Mouse (Mus musculus) ES-E14 (cell line): Measurements from ENCODE around the gene Ppie. TPM values are rescaled to one million over a fixed set of nuclear protein-coding genes. Genes with fewer than 3 reads are reported as not detected.
"Not testable (repeated sequence)": the region's sequence is repeated elsewhere in the genome, so short reads cannot be mapped to it uniquely, and the experiment has no call there.

Experiments
- DNase-seq: peaks from one replicate; pipeline ENCODE4 v3.0.0-alpha.2; 2013; ENCODE audit warnings: low read depth, low spot score
- H3K27ac ChIP-seq: 2 replicates; pipeline ENCODE4 v1.5.1; 2012; ENCODE audit warnings: low read depth, mild to moderate bottlenecking, low read length, moderate library complexity, mixed read lengths; ENCODE audit not compliant: poor library complexity, insufficient read depth, severe bottlenecking
- H3K36me3 ChIP-seq: 2 replicates; pipeline ENCODE4 v1.6.1; 2012; ENCODE audit warnings: mild to moderate bottlenecking, low read length, moderate library complexity, mixed read lengths; ENCODE audit not compliant: control insufficient read depth, poor library complexity, insufficient read depth, severe bottlenecking
- H3K4me1 ChIP-seq, 2 experiments: fragments of 150-350 bp in 1 of 2; sonication (generic) in 1 of 2; 2 replicates each; pipeline ENCODE4 v1.6.1; 2012; ENCODE audit warnings: low read length in 2 of 2, mild to moderate bottlenecking in 1 of 2, mixed read lengths in 1 of 2; ENCODE audit not compliant: control insufficient read depth in 2 of 2, insufficient read depth in 2 of 2, poor library complexity in 1 of 2
- H3K4me3 ChIP-seq, 2 experiments: fragments of 150-350 bp in 1 of 2; sonication (generic) in 1 of 2; 2 replicates each; pipeline ENCODE4 v1.5.1; 2012; ENCODE audit warnings: low read length in 2 of 2, low read depth in 1 of 2, mild to moderate bottlenecking in 1 of 2, mixed read lengths in 1 of 2; ENCODE audit not compliant: insufficient read depth in 1 of 2, poor library complexity in 1 of 2, severe bottlenecking in 1 of 2
- H3K9ac ChIP-seq: 2 replicates; pipeline ENCODE4 v1.6.1; 2012; ENCODE audit warnings: low read depth, mild to moderate bottlenecking, low read length, mixed read lengths; ENCODE audit not compliant: poor library complexity, insufficient read depth, severe bottlenecking
- H3K9me3 ChIP-seq: fragments of 150-350 bp; sonication (generic); 2 replicates; pipeline ENCODE4 v1.6.1; 2012; ENCODE audit warnings: low read depth, mild to moderate bottlenecking, low read length; ENCODE audit not compliant: control insufficient read depth, insufficient read depth
- CHD2 ChIP-seq: IDR thresholded peaks from 2 replicates; pipeline ENCODE4 v1.6.1; 2014; ENCODE audit warnings: mild to moderate bottlenecking, low read depth, low read length, inconsistent platforms
- HCFC1 ChIP-seq: IDR thresholded peaks from 2 replicates; pipeline ENCODE4 v1.6.1; 2012; ENCODE audit warnings: low read length, inconsistent platforms, borderline replicate concordance; ENCODE audit not compliant: insufficient read depth
- MAFK ChIP-seq: IDR thresholded peaks from 2 replicates; pipeline ENCODE4 v1.6.1; 2014; ENCODE audit warnings: mild to moderate bottlenecking, low read depth, low read length, inconsistent platforms; ENCODE audit not compliant: insufficient read depth
- ZC3H11A ChIP-seq: IDR thresholded peaks from 2 replicates; pipeline ENCODE4 v1.6.1; 2012; ENCODE audit warnings: low read depth, mild to moderate bottlenecking, inconsistent platforms, low read length, borderline replicate concordance
- ZNF384 ChIP-seq: IDR thresholded peaks from 2 replicates; pipeline ENCODE4 v1.6.1; 2012; ENCODE audit warnings: low read depth, low read length, inconsistent platforms
- in situ Hi-C, 2 experiments: fragments of 600-800 bp; cut with MboI; formaldehyde crosslinking; loops; one replicate each; pipeline ENCODE4 v1.15.1; 2025; ENCODE audit warnings: low sequenced_read_pairs in 2 of 2, inconsistent platforms in 1 of 2; ENCODE audit not compliant: unreplicated experiment in 2 of 2
- total RNA-seq: library from RNA; depleted of rRNA; stranded (reverse); fragments of 300-350 nt; gene quantifications from 2 replicates; pipeline ENCODE4 v1.2.3, GENCODE M21; 2012

Gene Ppie
- total RNA-seq, 1 experiment: 77.1 TPM

DNA sequence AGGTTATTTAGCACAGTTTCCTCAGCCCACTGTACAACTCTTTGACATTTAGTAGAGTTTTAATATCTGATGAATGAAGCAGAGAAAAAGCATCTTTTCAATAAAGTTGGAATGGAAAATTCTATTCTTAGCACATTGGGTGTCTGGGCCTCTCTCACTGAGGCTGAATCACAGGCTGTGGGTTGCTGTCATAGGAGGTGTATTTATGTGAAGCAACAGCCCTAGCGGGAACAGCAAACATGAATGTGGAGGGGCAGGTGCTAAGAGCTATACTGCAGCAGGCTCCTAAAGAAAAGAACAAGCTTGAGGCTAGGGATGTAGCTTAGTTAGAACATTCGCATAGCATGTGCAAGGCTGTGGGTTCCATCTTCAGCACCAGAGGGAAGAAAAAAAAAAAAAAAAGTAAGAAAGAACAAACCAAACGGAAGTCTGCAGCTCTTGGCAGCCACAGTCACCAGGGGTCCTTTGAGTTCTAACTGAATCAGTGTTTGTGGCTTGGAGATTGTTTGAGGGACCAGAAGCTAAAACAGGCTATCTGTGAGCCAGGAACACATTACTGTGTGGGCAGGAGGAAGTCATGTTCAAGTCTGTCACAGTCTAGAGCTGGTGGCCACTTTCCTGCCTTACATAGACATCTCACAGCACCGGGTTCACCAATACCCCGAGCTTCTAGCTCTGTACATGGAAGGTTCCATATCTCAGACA, 7.8 kb upstream of the Ppie start:
- no peak overlapping the region for H3K4me3 ChIP-seq
- no peak overlapping the region for H3K9ac ChIP-seq
- H3K4me1 ChIP-seq: no peaks in the 10 kb centered on the region
- no peaks in the 10 kb centered on the region for H3K9me3 ChIP-seq
- H3K36me3 ChIP-seq: no peaks in the 10 kb centered on the region
- DNase-seq: no peak
- TF ChIP-seq MAFK (no peak), ZC3H11A (no peak), ZNF384 (no peak), CHD2 (no peak), HCFC1 (no peak)
- in situ Hi-C loops: no loop called here
- H3K27ac ChIP-seq: no peak overlapping the region

- no peak overlapping the region for H3K27ac ChIP-seq
- TF ChIP-seq ZNF384: no peak
- no peak for TF ChIP-seq HCFC1
- no peak for TF ChIP-seq CHD2
- TF ChIP-seq MAFK: no peak
- no peak for TF ChIP-seq ZC3H11A
- peaks cover 28% of the 10 kb centered on the region for H3K36me3 ChIP-seq
- H3K9me3 ChIP-seq: no peaks in the 10 kb centered on the region
- H3K4me3 ChIP-seq: no peak overlapping the region
- in situ Hi-C loops: no loop called here
- no peak overlapping the region for H3K9ac ChIP-seq
- DNase-seq: no peak
- H3K4me1 ChIP-seq: peaks cover 3 to 6% of the 10 kb centered on the region in 2 experiments
Observed at GRCm38 (mm10) chr4:123137551-123137950, 2.2 kb downstream of the Ppie start.

DNA sequence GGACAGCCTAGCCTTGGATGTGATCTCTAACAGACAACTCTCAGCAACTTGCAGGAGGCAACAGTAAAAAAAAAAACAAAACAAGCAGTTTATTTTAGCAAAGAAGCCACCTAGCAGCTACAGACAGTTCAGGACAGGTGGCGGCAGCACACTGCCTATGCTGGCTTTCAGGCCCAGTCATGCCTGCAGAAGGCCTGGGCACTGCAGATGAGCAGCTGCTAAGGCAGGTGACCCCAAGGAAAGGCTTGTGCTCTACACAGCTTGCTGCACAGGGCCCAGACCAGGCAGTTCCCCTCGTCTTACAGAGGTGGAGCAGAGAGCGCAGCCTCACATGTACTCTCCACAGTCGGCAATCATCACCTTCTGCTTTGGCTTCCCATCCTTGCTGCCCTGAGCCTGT, 12.7 kb downstream of the Ppie start:
- Histone ChIP-seq H3K36me3 (peaks cover 46% of the 10 kb centered on the region), H3K27ac (no peak overlapping the region), H3K9me3 (no peaks in the 10 kb centered on the region), H3K9ac (no peak overlapping the region), H3K4me3 (no peak overlapping the region), H3K4me1 (no peaks in the 10 kb centered on the region)
- TF ChIP-seq MAFK: no peak
- TF ChIP-seq ZNF384: no peak
- TF ChIP-seq ZC3H11A: no peak
- no peak for TF ChIP-seq CHD2
- TF ChIP-seq HCFC1: no peak
- DNase-seq: no peak
- in situ Hi-C loops: no loop called here

- Histone ChIP-seq H3K9me3 (no peaks in the 10 kb centered on the region), H3K36me3 (peaks cover 42% of the 10 kb centered on the region), H3K4me1 (no peaks in the 10 kb centered on the region), H3K4me3 (no peak overlapping the region), H3K9ac (no peak overlapping the region), H3K27ac (no peak overlapping the region)
- TF ChIP-seq ZC3H11A: no peak
- no peak for TF ChIP-seq MAFK
- TF ChIP-seq CHD2: no peak
- no peak for TF ChIP-seq ZNF384
- TF ChIP-seq HCFC1: no peak
- in situ Hi-C loops: no loop called here
- no peak for DNase-seq
Observed at GRCm38 (mm10) chr4:123126626-123127025, 13.1 kb downstream of the Ppie start.

DNA sequence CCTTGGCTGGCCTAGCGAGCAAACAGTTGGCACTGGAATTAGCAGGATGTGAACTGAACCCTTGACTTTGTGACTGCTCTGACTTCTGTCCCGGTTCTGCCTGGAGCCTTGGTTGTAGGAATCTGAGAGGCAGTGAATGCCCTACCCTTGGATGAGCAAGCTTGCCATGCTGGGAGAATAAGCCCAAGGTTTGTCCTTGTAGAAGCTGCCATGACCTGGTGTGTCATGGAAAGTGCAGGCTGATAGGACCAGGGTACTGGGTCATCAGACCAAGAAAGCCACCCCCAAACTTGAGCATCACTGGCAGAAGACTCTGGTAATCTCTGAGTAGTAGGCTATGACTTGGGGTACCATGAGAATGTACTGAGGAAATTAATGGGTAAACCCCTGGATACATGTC, 18.5 kb downstream of the Ppie start:
- Histone ChIP-seq H3K4me3 (no peak overlapping the region), H3K36me3 (peaks cover 10% of the 10 kb centered on the region), H3K27ac (no peak overlapping the region), H3K9me3 (no peaks in the 10 kb centered on the region), H3K4me1 (peaks cover 0 to 3% of the 10 kb centered on the region in 2 experiments; a peak in 1 of 4 replicates), H3K9ac (no peak overlapping the region)
- TF ChIP-seq CHD2: no peak
- TF ChIP-seq MAFK: no peak
- in situ Hi-C loops: no loop called here
- DNase-seq: no peak

GRCm38 (mm10) chr4:123116640-123117039, 23.1 kb downstream of the Ppie start:
- H3K4me1 ChIP-seq, H3K9me3 ChIP-seq, DNase-seq, in situ Hi-C loops, H3K36me3 ChIP-seq, H3K27ac ChIP-seq, H3K9ac ChIP-seq: not testable (repeated sequence)
- peak overlapping the region in 1 of 2 experiments; percentile 20; a peak in 1 of 4 replicates for H3K4me3 ChIP-seq
